Mouse (Mus musculus) stomach, postnatal 0 days (tissue): ENCODE measurements around the gene Nlk.

Experiments
- CTCF ChIP-seq: IDR thresholded peaks from 2 replicates; pipeline ENCODE4 v1.5.1; 2016; ENCODE audit warnings: antibody characterized with exemption, low read depth, mild to moderate bottlenecking, moderate library complexity
- EP300 ChIP-seq: optimal IDR thresholded peaks from 2 replicates; pipeline ENCODE3; 2016; ENCODE audit warnings: antibody characterized with exemption

DNA sequence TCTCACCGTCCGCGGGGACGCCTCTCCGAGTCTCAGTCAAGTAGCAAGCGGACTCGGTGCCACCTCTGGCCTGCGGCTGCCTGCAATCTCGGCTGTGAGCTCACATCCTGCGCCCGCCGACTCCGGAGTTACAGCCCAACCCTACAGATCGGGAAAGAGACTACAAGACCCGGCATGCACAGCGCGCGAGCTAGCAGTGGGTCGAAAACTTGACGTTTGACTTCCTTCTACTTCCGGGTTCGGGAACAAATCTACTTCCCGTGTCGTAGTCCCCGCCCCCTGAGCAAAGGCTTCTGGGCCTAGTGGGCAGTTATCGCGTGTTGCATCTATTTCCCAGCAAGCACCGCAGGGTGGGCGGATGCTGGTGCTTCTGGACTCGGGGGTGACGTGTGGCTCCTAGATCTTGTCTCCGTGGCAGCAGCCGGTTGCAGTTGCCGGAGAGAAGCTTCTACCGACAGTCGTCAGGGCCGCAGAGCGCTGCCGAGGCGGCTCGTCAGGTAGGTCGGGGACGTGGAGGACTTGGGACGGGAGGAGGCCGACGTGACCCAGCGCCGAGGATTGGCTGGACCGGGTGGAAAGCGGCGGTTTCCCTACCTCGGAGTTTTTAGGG lies 161.0 kb downstream of the Nlk start, which contains the start of the genes Tnfaip1 and Ift20:
- peak; percentile 5; the same call in 1 of the 2 replicates for TF ChIP-seq CTCF
- no peak for TF ChIP-seq EP300
